Mouse (Mus musculus) embryo, embryonic 10.5 days (tissue): Measurements from ENCODE around the gene Il11ra1.
"Not testable (repeated sequence)": the region's sequence is repeated elsewhere in the genome, so short reads cannot be mapped to it uniquely, and the experiment has no call there.

ENCODE experiments used
- DNase-seq: peaks from one replicate; pipeline ENCODE4 v3.0.0-alpha.2; 2015; ENCODE audit warnings: low spot score

The Il11ra1 gene

DNA sequence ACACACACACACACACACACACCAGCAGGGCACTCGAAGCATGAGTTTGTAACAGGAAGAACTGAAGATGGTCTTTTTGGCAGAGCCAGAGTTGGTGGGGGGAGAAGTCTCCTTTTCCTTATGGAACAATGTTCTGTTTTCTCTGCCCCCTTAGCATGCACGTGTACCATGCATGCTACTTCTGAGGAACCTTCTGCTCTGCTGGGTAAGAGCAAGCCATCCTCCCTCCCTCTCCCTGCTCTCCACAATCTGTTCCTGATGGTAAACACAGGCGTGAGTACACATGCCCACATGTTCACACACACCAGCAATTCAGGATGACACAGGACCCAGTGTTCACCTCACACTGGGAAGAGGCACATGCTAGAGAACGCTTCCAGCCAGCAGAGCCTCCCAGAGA, 18.6 kb upstream of the Il11ra1 start:
- no peak for DNase-seq

DNA sequence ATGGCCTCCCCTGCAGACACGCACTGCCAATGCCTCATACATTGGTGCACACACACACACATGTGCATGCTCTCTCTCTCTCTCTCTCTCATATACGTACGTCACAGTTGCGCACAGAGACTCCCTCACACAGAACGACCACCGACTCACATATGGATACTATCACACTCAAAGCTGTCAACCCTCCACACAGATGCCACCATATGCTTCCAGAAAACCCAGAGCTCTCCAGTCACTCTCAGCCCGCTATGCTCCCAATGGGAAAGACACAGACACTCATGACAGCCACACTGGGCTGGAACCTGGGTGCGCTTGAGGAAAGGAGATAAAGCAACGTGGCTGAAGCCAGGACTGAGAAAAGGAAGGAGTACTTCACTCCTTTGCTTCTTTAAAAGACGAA, 17.8 kb upstream of the Il11ra1 start:
- DNase-seq = no peak

DNA sequence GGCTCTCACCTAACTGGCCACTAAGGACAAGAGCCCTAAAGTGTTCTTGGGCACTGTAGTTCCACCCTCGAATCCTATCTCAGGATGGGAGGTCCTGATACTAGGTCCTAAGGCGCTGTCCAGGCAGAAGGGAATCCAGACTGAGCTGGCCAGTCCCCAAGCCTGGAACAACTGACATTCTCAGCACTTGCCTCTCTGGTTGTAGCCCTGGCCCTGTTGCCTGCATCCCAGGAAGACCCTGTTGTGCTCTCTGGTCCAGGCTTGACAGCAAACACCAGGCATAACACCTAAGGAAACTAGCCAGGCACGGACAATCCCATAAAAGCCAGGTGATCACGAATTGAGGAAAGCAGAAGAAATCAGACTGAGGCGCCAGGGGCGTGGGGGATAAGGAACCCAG, 17.0 kb upstream of the Il11ra1 start:
- no peak for DNase-seq

DNA sequence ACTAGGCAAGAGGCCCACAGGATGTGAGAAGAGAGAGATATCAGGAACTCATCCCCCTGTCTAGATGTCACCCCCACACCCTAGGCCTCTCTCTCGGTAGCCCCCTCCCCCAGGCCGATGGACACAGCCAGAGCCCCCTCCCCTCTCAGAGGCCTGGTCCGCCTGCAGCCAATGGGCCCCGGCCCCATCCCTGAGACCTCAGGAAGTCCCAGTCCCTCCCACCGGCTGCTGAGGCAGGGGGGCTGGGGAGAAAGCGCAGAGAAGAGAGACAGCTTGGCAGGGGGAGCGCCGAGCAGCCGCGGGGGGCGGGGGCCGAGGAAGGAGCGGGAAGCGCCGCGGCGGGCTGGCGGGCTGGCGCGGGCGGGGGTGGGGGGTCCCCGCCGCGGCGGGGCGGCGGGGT, 16.5 kb upstream of the Il11ra1 start:
- not testable (repeated sequence) for DNase-seq

DNA sequence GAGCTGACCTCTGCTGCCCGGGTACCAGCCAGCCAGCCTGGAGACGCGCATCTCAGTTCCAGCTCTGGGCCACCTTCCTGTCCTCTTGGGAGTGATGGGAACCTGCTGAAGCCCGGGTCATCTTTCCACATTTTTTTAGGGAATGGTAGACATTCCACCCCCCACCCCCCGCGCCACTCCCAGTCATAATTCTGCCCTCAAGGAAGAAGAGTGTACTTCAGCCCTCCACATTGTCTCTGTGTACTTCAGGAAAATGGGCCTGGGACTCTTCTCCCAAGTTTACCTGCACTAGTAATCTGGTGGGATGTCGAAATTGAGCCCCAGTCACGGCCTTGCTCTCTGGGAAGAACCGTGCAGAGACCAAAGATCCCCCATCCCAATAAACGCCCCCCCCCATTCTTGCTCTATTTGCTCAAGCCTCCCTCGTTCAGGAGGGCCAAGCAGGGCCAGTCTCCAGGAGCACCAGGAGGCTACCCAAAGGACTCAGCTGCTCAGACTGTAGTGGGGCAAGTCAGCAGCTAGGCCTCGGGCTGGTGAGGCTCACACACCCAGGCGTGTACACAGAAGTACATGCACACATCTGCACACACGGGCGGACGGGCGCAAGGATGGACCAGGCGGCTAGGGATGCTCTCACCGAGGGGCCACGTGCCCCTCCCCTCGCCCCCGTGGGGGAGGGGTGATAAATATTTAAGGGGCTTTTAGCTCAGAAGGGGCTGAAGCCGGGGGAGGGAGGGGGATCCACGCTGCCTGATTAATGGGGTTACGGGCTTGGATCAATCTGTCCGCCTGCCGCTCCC, 15.5 kb upstream of the Il11ra1 start:
- peak; percentile 69 for DNase-seq

DNA sequence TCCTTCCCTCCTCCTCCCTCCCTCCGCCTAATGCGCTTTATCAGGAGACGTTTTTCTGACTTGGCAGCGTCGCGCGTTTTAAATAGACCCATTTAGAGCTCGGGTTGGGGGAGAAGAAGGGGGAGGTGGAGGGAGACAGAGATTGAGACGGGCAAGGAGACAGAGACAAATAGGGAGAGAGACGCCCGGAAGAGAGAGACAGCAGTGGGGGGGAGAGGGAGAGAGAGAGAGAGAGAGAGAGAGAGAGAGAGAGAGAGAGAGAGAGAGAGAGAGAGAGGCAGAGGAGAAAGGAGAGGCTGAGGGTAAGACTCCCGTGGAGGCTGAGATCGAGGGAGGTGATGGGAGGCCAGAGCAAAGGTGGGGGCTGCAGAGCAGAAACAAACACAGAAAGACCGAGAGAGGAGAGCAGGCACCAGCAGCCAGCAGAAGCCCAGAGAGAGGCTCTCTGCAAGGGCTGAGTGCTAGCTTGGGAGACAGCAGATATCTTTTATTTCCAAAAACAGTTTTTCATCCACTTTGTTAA, 14.8 kb upstream of the Il11ra1 start:
- not testable (repeated sequence) for DNase-seq

DNA sequence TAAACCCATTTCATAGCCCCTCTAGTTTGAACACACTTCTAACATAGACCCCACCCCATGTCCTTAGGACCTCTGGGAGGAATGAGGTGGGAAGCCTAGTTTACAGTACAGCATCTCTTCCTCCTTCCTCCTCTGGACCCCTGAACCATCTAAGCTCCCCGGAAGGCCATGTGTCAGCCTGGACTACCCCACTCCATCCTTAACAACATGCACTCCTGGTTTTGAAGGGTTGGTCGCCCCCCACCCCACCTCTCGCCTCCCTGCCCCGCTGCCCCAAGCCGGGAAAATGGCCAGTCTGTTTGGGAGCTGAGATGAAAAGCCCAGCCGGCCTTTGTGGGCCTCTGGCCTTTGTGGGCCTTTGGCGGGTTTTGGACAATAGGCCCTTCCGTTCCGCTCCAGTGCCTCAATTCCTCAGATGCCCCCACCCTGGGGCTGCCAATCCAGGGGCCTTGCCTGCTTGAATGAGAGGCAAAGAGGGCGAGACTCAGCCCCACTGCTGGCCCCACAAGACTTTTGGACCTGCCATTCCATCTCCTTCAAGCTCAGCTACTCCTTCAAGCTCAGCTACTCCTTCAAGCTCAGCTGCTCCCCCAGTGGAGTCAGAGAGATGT, 13.8 kb upstream of the Il11ra1 start:
- DNase-seq = peak; percentile 73

DNA sequence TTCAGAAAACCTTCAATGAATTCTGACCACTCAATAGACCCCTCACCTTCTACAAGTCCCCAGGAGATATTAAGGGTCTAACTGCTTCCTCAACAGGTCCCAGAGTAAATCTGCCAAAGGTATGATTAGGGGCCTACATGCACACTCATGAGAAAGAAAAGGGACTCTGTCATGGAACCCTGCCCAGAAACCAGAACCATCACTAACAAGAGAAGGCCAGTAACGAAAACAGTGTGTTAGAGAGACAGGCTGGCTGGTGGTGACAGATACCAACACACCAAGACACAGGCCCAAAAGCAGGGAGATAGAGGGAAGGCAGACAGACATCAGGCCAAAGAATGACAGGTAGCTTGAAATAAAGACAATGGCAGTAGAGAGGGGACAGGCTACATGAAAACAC, 11.2 kb upstream of the Il11ra1 start:
- not testable (repeated sequence) for DNase-seq

DNA sequence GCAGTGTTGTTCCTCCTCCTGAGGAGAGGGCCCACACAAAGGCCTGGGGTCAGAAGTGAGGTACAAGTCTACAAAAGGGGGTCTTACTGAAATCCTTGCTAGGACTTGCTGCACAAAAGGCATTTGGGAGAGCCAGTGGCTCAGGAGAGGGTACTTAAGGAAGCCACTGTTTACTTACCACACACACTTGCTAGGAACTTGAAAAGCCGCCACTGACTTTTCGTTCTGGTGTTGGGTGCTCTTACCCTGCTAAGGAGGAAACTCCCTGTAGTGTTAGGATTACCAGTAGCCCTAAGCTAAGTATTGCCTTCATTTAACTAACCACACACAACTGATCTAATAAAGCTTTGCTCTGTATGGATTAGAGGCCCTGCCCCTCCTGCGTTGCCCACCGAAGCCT, 9.8 kb upstream of the Il11ra1 start:
- not testable (repeated sequence) for DNase-seq

DNA sequence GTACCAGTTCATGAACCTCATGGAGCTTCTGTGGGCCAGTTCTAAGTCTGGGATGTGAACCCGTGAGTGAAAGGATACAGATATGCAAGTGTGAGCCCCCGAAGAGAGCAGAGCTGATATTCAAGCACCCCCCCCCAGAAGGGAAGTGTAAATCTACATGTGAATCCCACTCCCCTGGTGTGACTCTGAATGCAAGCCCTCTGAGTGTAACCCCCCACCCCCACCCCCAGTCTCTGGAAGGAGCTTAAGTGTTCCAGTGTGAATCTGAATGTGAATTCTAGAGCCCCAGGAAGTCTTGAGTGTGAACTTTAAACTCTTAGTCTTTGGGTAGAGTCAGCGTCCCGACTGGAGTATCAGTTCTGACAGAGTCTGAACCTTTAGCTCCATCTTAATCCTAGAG, 6.3 kb upstream of the Il11ra1 start:
- DNase-seq = not testable (repeated sequence)

DNA sequence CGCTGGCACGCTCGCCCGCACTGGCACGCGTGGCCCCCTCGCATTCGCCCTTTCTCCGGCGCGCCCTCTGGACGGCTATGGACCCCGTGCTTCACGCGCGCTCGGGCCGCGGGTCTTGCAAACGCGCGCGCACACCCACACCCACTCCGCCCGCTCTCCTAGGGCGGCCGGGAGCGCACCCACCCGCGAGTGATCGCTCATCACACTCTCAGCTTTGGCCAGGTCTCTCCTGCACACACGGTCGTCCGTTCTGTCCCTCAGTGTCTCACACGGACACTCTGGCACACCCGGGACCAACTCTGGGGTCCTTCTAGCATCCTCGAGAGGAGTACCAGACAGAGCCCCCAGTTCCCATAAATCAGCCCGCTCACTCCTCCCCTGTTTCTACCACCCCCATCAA, 4.0 kb upstream of the Il11ra1 start:
- DNase-seq = not testable (repeated sequence)

DNA sequence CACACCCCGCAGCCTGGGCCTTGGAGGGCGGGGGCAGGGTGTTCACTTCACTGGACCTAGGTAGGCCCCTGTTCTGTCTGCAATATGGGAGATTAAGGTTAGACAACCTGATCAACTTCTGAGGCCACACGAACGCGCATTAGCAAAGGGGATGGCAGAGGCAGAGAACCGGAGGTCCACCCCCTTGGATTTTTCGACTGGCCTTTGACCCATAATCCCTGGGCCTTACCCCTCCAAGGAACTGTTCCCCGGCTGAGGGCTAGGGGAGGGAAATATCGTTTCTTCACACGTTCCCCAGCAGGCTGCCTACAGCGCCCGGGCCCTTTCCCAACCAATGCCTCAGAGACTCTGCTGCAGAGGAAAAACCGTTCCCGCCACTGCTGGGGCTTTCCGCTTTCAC, 3.3 kb upstream of the Il11ra1 start:
- peak; percentile 39 for DNase-seq

DNA sequence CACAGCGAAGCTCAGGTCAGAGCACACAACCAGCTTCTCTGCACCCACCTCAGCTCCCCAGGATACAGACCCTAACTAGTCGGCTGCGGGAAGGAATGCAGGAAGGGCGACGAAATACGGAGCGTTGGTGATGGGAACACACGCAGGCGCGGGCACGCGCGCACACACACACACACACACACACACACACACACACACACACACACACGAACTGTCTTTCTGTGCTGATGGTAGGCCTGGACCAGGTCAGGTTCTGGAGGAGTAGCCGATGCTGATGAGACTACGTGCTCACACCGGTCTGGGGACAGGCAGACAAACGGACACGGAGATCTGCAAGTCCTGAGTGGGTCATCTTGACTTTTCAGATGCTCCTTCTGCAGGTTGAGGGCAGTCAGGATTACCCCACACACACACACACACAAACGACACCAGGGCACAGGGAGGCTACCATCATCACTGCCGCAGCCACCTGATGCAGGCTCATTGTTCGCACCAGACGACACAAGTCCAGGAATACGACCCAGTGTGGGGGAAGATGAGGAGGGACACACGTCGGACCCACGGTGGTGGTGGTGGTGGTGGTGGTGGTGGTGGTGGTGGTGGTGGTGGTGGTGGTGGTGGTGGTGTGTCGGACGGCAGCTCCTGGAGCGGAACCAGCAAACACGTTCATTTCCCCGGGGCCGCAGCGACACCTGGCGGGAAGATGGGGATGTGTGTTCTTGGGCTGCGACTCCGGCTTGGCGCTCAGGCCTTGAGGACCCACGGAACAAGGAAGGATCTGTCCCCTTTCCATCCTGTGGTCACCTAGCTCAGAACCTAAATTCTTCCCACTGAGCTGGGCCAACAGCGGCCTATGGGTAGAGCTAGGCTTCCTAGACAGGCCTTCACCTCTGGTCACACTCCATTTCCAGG, 2.6 kb upstream of the Il11ra1 start, which contains the start of gene Cntfr:
TSS of gene Cntfr (minus strand) at position 160 of the 912 bp plus-strand sequence.
- peak; percentile 81 for DNase-seq

DNA sequence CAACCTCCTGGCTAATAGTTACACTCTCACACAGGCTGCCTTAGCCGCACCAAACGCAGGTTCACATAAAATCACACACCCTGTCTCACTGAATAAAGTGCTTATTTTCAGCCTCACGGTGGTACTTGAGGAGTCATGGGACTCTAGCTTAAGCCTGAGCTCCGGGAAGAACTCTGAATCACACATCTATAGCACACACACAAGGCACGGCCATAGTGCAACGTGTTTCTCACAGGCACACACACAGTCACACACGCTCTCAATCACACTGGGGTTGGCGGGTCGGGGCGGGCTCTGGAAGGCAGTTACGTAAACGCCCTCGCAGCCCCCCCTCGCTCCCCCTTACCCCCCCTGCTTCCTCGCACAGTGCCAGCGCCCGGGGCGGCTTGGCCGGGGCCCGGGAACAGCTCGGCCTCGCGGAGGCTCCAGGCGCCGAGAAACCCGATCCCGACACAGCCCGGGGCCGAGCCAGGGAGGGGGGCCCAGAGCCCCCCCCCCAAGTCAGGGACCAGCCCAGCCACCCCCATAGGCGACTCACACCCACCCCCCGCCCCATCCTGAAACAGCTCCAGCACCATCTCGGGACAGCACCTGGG, 1.3 kb upstream of the Il11ra1 start:
- DNase-seq = not testable (repeated sequence)

DNA sequence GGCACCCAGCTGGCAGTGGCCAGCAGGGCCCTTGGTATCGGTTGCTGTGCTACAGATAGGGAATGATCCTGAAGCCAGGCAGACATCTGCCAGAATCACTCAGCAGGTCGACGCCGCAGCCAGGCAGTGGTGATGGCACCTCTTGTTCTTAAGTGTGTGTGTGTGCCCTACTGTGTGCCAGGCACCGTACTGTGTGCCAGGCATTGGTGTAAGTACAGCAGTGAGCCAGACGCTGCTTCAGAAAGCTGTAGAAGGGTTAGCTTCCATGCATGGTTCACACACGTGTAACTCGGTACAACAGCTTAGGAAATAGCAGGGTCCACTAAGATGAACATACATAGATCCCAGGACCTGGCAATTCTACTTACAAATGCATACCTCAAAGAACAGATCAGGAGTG, 435 bp downstream of the Il11ra1 start:
- DNase-seq = not testable (repeated sequence)

DNA sequence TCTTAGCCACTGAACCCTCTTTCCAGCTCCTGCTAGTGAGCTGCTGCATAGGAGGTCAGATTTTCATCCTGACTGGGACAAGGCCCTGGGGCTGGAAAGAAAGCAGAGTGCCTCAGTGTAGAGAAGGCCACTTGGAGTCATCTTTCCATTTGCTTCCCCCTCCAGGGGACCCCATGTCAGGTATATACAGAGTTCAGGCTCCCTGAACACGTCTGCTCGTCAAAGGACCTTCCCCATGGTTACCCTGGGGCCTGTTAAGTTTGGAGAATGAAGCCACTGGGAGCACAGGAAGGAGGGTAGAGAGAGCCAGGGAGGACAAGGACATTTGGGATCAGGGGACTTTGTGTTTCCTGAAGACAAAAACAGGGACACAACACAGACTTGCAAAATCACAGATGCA, 2.4 kb downstream of the Il11ra1 start:
- not testable (repeated sequence) for DNase-seq

DNA sequence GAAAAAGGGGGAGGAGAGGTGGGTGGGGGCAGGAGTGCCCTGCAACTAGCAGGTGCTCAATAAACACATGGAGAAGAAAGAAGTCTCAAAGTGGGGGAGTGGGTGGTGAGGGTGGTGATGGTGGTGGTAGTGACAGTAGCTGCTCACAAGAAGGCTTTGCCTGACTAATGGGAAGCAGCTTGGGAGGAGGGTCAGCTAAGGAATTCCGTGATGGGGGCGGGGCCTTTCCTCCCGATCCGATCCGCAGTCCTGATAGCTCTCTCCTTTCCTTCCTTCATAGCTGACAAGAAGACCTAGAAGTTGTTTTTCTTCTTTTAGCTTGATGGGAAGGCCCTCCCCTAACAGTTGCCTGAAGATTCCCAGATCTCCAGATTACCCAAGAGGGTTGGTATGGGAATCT, 4.9 kb downstream of the Il11ra1 start:
- DNase-seq = peak; percentile 52

DNA sequence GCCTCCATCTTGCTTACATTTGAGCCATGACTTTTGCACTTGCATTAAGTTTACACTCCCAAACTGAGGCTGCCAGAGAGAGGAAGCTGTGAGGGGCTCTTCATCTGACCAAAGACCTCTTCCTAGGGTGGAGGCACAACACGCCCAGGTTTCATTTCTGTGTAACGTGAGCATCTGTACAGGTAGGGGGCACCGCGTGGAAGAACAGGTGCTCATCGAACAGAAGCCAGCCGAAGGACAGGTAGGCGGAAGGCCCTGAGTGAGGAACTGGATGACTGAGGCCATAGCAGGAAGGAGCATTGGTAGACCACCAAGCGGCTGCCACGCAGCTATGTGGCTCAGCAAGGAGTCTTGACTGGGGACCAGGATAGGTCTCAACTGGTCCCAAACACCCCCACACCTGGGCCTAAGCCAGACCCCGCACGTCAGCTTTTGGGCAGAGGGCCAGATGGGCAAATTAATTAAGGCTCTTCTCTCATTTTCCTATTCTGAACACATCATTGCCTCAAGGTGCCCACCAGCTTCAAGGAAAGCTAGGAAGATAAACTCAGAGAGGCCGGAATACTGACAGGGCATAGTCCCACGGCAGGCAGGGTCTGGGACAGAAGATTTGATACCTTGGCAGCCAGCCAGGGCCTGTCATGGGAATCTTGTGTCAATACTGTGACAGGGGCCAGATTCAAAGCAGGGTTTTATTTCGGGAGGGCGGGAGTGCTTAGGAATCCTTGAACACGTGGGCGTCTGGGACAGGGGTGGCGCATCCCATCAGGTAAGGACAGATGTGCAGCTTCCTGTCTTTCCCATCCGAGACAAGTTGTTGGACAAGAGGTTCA, 6.3 kb downstream of the Il11ra1 start:
- DNase-seq = peak; percentile 4

DNA sequence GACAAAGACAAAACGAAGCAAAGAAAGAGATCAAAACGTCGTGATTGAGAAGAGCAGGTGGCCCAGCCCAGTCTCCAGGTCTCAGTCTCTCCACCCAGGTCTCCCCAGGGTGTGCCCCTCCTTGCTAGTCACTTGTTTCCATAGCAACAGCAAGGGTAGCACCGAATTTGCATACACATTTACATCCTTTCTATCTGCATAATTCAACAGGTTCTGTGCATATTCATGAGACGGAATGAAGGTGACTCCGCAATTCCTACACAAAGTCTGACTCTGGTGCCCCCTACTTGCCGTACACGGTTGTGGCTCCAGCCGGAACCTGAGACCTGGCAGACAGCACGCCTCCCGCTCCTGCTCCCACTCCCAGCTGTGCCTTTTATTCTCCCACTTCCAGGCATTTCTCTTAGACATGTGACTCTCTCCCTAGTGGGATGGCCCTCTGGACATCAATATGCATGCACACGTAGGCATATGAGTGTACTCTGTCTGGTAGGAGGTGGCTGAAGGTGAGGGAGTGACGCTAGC, 7.3 kb downstream of the Il11ra1 start:
- peak; percentile 88 for DNase-seq

DNA sequence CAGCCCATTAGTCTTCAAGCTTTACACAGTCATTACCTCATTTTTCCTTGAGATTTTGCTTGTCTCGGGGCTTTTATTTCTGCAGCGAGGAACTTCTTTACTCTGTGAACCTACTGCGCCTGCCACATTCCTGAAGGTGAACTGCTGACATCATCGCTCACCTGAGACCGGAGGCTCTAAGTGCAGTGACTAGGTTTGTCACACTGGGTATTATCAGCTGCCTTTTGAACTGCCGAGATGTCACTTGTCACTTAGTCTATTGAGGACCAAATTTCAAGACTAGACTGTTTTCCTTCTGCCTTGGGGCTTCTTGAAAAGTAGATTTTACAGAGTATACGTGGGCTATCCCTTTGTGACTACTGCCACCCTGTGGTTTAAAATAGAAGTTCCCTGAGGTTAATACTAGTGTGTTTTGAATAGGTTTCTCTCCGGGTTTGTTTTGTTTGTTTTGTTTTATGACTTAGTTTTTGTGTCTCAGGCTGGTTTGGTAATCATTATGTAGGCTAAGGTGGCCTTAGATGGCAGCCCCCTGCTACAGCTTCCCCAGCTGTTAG, 8.5 kb downstream of the Il11ra1 start:
- peak; percentile 91 for DNase-seq
